Mouse (Mus musculus): ENCODE measurements at regions not wholly inside any gene's neighbourhood (a gene's known extent, or its start where the extent isn't known, plus 50 kb on each side); places are given as distances from the start of the nearest gene placed in this dataset.

DNA sequence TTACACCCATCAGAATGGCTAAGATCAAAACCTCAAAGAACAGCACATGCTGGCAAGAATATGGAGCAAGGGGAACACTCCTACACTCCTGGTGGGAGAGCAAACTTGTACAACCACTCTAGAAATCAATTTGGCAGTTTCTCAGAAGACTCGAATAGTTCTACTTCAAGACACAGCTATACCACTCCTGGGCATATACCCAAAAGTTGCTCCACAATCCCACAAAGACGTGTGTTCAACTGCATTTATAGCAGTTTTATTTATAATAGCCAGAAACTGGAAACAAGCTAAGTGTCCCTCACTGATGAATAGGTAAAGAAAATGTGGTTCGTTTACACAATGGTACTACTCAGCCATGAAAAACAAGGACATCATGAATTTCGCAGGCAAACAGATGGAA, 384.6 kb upstream of the Atp2b1 start:
- Histone ChIP-seq H3K27ac (ENCODE audit: insufficient read depth, low read length) (no peak overlapping the region), H3K4me3 (ENCODE audit: insufficient read depth, low read length) (no peak overlapping the region), H3K4me1 (ENCODE audit: control insufficient read depth, insufficient read depth, low read length) (no peaks in the 10 kb centered on the region)
- TF ChIP-seq CTCF (IDR thresholded peaks at IDR 0.05; ENCODE audit: borderline replicate concordance, insufficient read depth, low read length) = no peak
- no peak for TF ChIP-seq POLR2A (IDR thresholded peaks at IDR 0.05; ENCODE audit: low read depth, low read length)

- Histone ChIP-seq H3K27ac (ENCODE audit: insufficient read depth, low read length) (no peak overlapping the region), H3K4me1 (ENCODE audit: control insufficient read depth, insufficient read depth, low read length) (no peaks in the 10 kb centered on the region), H3K4me3 (ENCODE audit: insufficient read depth, low read length) (no peak overlapping the region)
- TF ChIP-seq CTCF (IDR thresholded peaks at IDR 0.05; ENCODE audit: borderline replicate concordance, insufficient read depth, low read length) (no peak), POLR2A (IDR thresholded peaks at IDR 0.05; ENCODE audit: low read depth, low read length) (no peak)
Observed at GRCm38 (mm10) chr10:98531425-98531824, 382.8 kb upstream of the Atp2b1 start.

- no peak overlapping the region for H3K4me3 ChIP-seq (ENCODE audit: insufficient read depth, low read length)
- TF ChIP-seq POLR2A (IDR thresholded peaks at IDR 0.05; ENCODE audit: low read depth, low read length) = no peak
- no peak for TF ChIP-seq CTCF (IDR thresholded peaks at IDR 0.05; ENCODE audit: borderline replicate concordance, insufficient read depth, low read length)
- no peak overlapping the region for H3K27ac ChIP-seq (ENCODE audit: insufficient read depth, low read length)
- no peaks in the 10 kb centered on the region; the same call in 1 of the 2 replicates for H3K4me1 ChIP-seq (ENCODE audit: control insufficient read depth, insufficient read depth, low read length)
Observed at GRCm38 (mm10) chr10:98538706-98539105, 375.5 kb upstream of the Atp2b1 start.

GRCm38 (mm10) chr10:98541062-98541461, 373.1 kb upstream of the Atp2b1 start:
- no peak overlapping the region for H3K4me3 ChIP-seq (ENCODE audit: insufficient read depth, low read length)
- no peak for TF ChIP-seq CTCF (IDR thresholded peaks at IDR 0.05; ENCODE audit: borderline replicate concordance, insufficient read depth, low read length)
- no peak for TF ChIP-seq POLR2A (IDR thresholded peaks at IDR 0.05; ENCODE audit: low read depth, low read length)
- no peak overlapping the region for H3K27ac ChIP-seq (ENCODE audit: insufficient read depth, low read length)
- peaks cover 3% of the 10 kb centered on the region; the same call in 1 of the 2 replicates for H3K4me1 ChIP-seq (ENCODE audit: control insufficient read depth, insufficient read depth, low read length)

GRCm38 (mm10) chr10:98542072-98542471, 372.1 kb upstream of the Atp2b1 start:
- TF ChIP-seq POLR2A (IDR thresholded peaks at IDR 0.05; ENCODE audit: low read depth, low read length) = no peak
- TF ChIP-seq CTCF (IDR thresholded peaks at IDR 0.05; ENCODE audit: borderline replicate concordance, insufficient read depth, low read length) = no peak
- Histone ChIP-seq H3K4me3 (ENCODE audit: insufficient read depth, low read length) (no peak overlapping the region), H3K4me1 (ENCODE audit: control insufficient read depth, insufficient read depth, low read length) (peaks cover 3% of the 10 kb centered on the region; the same call in 1 of the 2 replicates), H3K27ac (ENCODE audit: insufficient read depth, low read length) (no peak overlapping the region)

GRCm38 (mm10) chr10:98543253-98543997, 370.8 kb upstream of the Atp2b1 start:
- no peak overlapping the region for H3K4me3 ChIP-seq (ENCODE audit: insufficient read depth, low read length)
- TF ChIP-seq POLR2A (IDR thresholded peaks at IDR 0.05; ENCODE audit: low read depth, low read length) = no peak
- no peak for TF ChIP-seq CTCF (IDR thresholded peaks at IDR 0.05; ENCODE audit: borderline replicate concordance, insufficient read depth, low read length)
- no peak overlapping the region for H3K27ac ChIP-seq (ENCODE audit: insufficient read depth, low read length)
- peaks cover 3% of the 10 kb centered on the region; the same call in 1 of the 2 replicates for H3K4me1 ChIP-seq (ENCODE audit: control insufficient read depth, insufficient read depth, low read length)

DNA sequence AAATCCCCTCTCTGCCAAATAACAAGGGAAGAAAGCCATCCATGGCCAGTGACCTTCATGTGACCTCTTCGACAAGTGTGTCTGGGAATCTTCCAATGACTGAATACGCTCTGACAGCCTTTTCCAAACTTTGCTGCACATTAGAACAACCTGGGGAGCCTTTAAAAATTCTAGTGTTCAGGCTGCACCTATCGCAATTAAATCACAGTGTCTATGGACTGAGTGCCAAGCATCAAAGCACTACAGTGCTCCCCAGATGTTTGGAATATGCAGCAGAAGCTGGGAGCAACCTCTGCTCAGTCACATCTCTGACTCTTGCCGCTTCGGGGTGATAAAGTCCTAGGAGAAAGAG, 370.2 kb upstream of the Atp2b1 start:
- H3K4me3 ChIP-seq (ENCODE audit: insufficient read depth, low read length) = no peak overlapping the region
- peaks cover 3% of the 10 kb centered on the region; the same call in 1 of the 2 replicates for H3K4me1 ChIP-seq (ENCODE audit: control insufficient read depth, insufficient read depth, low read length)
- no peak for TF ChIP-seq POLR2A (IDR thresholded peaks at IDR 0.05; ENCODE audit: low read depth, low read length)
- TF ChIP-seq CTCF (IDR thresholded peaks at IDR 0.05; ENCODE audit: borderline replicate concordance, insufficient read depth, low read length) = no peak
- H3K27ac ChIP-seq (ENCODE audit: insufficient read depth, low read length) = no peak overlapping the region

- TF ChIP-seq POLR2A (IDR thresholded peaks at IDR 0.05; ENCODE audit: low read depth, low read length) (no peak), CTCF (IDR thresholded peaks at IDR 0.05; ENCODE audit: borderline replicate concordance, insufficient read depth, low read length) (no peak)
- Histone ChIP-seq H3K4me3 (ENCODE audit: insufficient read depth, low read length) (no peak overlapping the region), H3K4me1 (ENCODE audit: control insufficient read depth, insufficient read depth, low read length) (no peaks in the 10 kb centered on the region), H3K27ac (ENCODE audit: insufficient read depth, low read length) (no peak overlapping the region)
Observed at GRCm38 (mm10) chr10:98554575-98554974, 359.6 kb upstream of the Atp2b1 start.

GRCm38 (mm10) chr10:98557470-98558060, 356.6 kb upstream of the Atp2b1 start:
- TF ChIP-seq CTCF (IDR thresholded peaks at IDR 0.05; ENCODE audit: borderline replicate concordance, insufficient read depth, low read length) = no peak
- no peak for TF ChIP-seq POLR2A (IDR thresholded peaks at IDR 0.05; ENCODE audit: low read depth, low read length)
- Histone ChIP-seq H3K4me1 (ENCODE audit: control insufficient read depth, insufficient read depth, low read length) (no peaks in the 10 kb centered on the region), H3K4me3 (ENCODE audit: insufficient read depth, low read length) (no peak overlapping the region), H3K27ac (ENCODE audit: insufficient read depth, low read length) (no peak overlapping the region)

DNA sequence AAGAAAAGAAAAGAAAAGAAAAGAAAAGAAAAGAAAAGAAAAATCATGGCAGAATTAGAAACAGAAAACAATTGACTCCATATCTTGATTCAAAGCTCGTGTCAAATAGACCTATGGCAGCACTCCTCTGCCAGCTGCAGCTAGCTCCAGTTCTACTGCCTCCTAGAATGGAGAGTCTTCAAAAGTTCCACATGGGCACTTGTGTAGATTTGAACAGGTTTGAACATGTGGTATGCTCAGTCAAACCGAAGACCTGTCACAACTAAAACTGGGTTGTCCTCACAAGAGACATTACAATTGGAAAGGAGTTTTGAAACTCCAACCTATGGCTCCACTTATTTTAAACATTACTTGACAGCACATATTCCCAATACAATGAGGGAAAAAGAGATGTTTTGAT, 355.6 kb upstream of the Atp2b1 start:
- Histone ChIP-seq H3K27ac (ENCODE audit: insufficient read depth, low read length) (no peak overlapping the region), H3K4me3 (ENCODE audit: insufficient read depth, low read length) (no peak overlapping the region), H3K4me1 (ENCODE audit: control insufficient read depth, insufficient read depth, low read length) (no peaks in the 10 kb centered on the region)
- TF ChIP-seq POLR2A (IDR thresholded peaks at IDR 0.05; ENCODE audit: low read depth, low read length) (no peak), CTCF (IDR thresholded peaks at IDR 0.05; ENCODE audit: borderline replicate concordance, insufficient read depth, low read length) (no peak)

Data from embryonic fibroblast, embryonic 13.5 days (primary cell).